Mouse (Mus musculus) kidney, adult 2 months (tissue): Measurements from ENCODE around the gene Flot1.

Experiments used
- CTCF ChIP-seq: fragments of 200-500 bp; conservative IDR thresholded peaks from 2 replicates; pipeline ENCODE4 v1.5.1; 2011; ENCODE audit warnings: low read depth, mild to moderate bottlenecking, control low read depth, low read length, moderate library complexity, mixed read lengths; ENCODE audit not compliant: insufficient read depth, insufficient read length
- POLR2A ChIP-seq: fragments of 200-500 bp; IDR thresholded peaks from one replicate; pipeline ENCODE4 v1.6.1; 2011; ENCODE audit warnings: low read depth, low read length, control low read depth

DNA sequence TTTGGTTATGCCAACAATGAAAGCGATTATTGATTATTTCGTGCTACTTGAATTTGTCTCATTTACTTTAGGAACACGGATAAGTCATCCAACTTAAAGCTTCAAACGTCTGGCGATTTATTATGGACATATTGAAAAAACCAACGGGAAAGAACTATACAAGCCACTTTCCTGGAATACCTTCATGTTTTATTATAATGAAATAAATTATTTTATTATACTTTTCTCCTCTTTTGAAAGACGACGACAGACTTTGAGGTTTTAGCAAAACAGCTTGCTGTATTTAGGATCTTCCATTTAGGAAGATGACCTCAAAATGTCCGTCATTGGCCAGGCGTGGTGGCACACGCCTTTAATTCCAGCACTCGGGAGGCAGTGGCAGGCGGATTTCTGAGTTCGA, 17.5 kb downstream of the Flot1 start:
- no peak for TF ChIP-seq POLR2A
- no peak for TF ChIP-seq CTCF
